Mouse (Mus musculus) Patski (cell line): ENCODE measurements around the gene Hist1h2bj. TPM values are rescaled to one million over a fixed set of nuclear protein-coding genes. Genes with fewer than 3 reads are reported as not detected.
A peak's percentile ranks its signal among the peaks of the same experiment; 100 is the strongest.
"Not testable (repeated sequence)": the region's sequence is repeated elsewhere in the genome, so short reads cannot be mapped to it uniquely, and the experiment has no call there.

Experiments
- ATAC-seq: fragments of 100-300 bp; one replicate; pipeline ENCODE4 v1.8.0; 2021
- CTCF ChIA-PET: fragments of 350-600 bp; sonication (Branson Sonifier 250); formaldehyde crosslinking; loops from one replicate; lab custom pipeline; 2022; ENCODE audit warnings: inconsistent platforms; lab: Charles Lee
- POLR2A ChIA-PET: fragments of 350-600 bp; sonication (Branson Sonifier 250); formaldehyde crosslinking; loops from one replicate; lab custom pipeline; 2022; ENCODE audit warnings: antibody characterized with exemption, inconsistent platforms; lab: Charles Lee
- DNase-seq: peaks from one replicate; pipeline ENCODE4 v3.0.0-alpha.2; 2011; ENCODE audit warnings: low read depth, low spot score
- H3K27me3 ChIP-seq: fragments of 371-371 bp; one replicate; pipeline ENCODE4 v1.5.1; 2021
- CTCF ChIP-seq: fragments of 100-300 bp; IDR thresholded peaks from one replicate; pipeline ENCODE4 v1.5.1; 2021
- in situ Hi-C: fragments of 300-500 bp; cut with MboI; formaldehyde crosslinking; loops from 3 replicates; pipeline ENCODE4 v1.11.1; 2018; ENCODE audit warnings: low pct_unique_long_range_greater_than_20kb, mixed read lengths
- polyA plus RNA-seq: library from polyadenylated mRNA; unstranded; gene quantifications from one replicate; pipeline ENCODE4 v1.2.3, GENCODE M21; 2021

The Hist1h2bj gene
- polyA plus RNA-seq, 1 experiment from 2014 or later: not detected

- ChIA-PET CTCF (no interaction called here), POLR2A (no interaction called here)
- no peaks in the 10 kb centered on the region for H3K27me3 ChIP-seq
- in situ Hi-C loops: loop anchor here (10.0 to 25.0 kb wide), 5 partner anchors 305 to 1705 kb away; partner anchors contain the start of genes Hist1h1t, Hist1h2bb, Hist1h3c and Hist1h4c
- no peak for ATAC-seq
- no peak for TF ChIP-seq CTCF
- no peak for DNase-seq
These were observed 3.6 kb upstream of the Hist1h2bj start for GRCm38 (mm10) chr13:22039364-22039763.

GRCm38 (mm10) chr13:22039951-22040463 is 3.0 kb upstream of the Hist1h2bj start:
- no peak for TF ChIP-seq CTCF
- ChIA-PET CTCF (no interaction called here), POLR2A (no interaction called here)
- H3K27me3 ChIP-seq: no peaks in the 10 kb centered on the region
- DNase-seq (no peak), ATAC-seq (no peak)
- in situ Hi-C loops: loop anchor here (5.0 to 25.0 kb wide), 8 partner anchors 305 to 1705 kb away; partner anchors contain the start of genes Hist1h1t, Hist1h2af, Hist1h2bb and Hist1h3c

GRCm38 (mm10) chr13:22040464-22041141 is 2.4 kb upstream of the Hist1h2bj start:
- DNase-seq (no peak), ATAC-seq (peak; percentile 1)
- POLR2A ChIA-PET: interaction anchor here (0.5 kb wide), 1 partner anchor 71 kb away, joined by 3 read pairs; no protein-coding TSS in a partner anchor
- CTCF ChIA-PET: no interaction called here
- H3K27me3 ChIP-seq: no peaks in the 10 kb centered on the region
- in situ Hi-C loops: loop anchor here (5.0 to 25.0 kb wide), 4 partner anchors 328 to 1492 kb away; partner anchors contain the start of genes Hist1h2af, Hist1h4h and Zkscan3
- TF ChIP-seq CTCF: no peak

- H3K27me3 ChIP-seq, POLR2A ChIA-PET, CTCF ChIA-PET, DNase-seq: not testable (repeated sequence)
- ATAC-seq: peak; percentile 49
- in situ Hi-C loops: loop anchor here (5.0 to 25.0 kb wide), 4 partner anchors 329 to 1491 kb away; partner anchors contain the start of genes Hist1h2af, Hist1h4h and Zkscan3
These were observed 1.9 kb upstream of the Hist1h2bj start, which contains the start of gene Hist1h4i for GRCm38 (mm10) chr13:22041142-22041536. Gene Hist1h4i (minus strand): TSS chr13:22041362.

GRCm38 (mm10) chr13:22041651-22042567 is 1.1 kb upstream of the Hist1h2bj start:
- CTCF ChIA-PET: no interaction called here
- no peaks in the 10 kb centered on the region for H3K27me3 ChIP-seq
- ATAC-seq: no peak
- in situ Hi-C loops: loop anchor here (5.0 to 25.0 kb wide), 4 partner anchors 330 to 1490 kb away; partner anchors contain the start of genes Hist1h2af, Hist1h4h and Zkscan3
- DNase-seq: no peak
- TF ChIP-seq CTCF: no peak
- POLR2A ChIA-PET: interaction anchor here (0.5 to 0.6 kb wide), 2 partner anchors 11 to 290 kb away, joined by 4 read pairs; no protein-coding TSS in a partner anchor

GRCm38 (mm10) chr13:22043503-22044431 is 753 bp downstream of the Hist1h2bj start:
- DNase-seq (no peak), ATAC-seq (peak; percentile 20)
- in situ Hi-C loops: loop anchor here (5.0 to 25.0 kb wide), 4 partner anchors 331 to 1489 kb away; partner anchors contain the start of genes Hist1h2af, Hist1h4h and Zkscan3
- CTCF ChIA-PET: interaction anchor here (0.7 to 1.8 kb wide), 9 partner anchors 9 to 1640 kb away, joined by 3 to 4 read pairs (median 3); partner anchors contain the start of genes Hist1h2ac, Hist1h2ah and Hist1h2bc
- POLR2A ChIA-PET: no interaction called here
- H3K27me3 ChIP-seq: no peaks in the 10 kb centered on the region
- TF ChIP-seq CTCF: peak; percentile 54

- in situ Hi-C loops: loop anchor here (5.0 to 25.0 kb wide), 5 partner anchors 332 to 1488 kb away; partner anchors contain the start of genes Hist1h2af, Hist1h4h and Zkscan3
- ChIA-PET POLR2A (no interaction called here), CTCF (interaction anchor here (0.9 to 1.8 kb wide), 7 partner anchors 10 to 1639 kb away, joined by 3 to 4 read pairs (median 3); partner anchors contain the start of genes Hist1h2ac, Hist1h2ah and Hist1h2bc)
- no peak for DNase-seq
- no peak for TF ChIP-seq CTCF
- ATAC-seq: no peak
- no peaks in the 10 kb centered on the region for H3K27me3 ChIP-seq
These were observed 1.6 kb downstream of the Hist1h2bj start for GRCm38 (mm10) chr13:22044432-22045155.

- no peak for ATAC-seq
- H3K27me3 ChIP-seq: no peaks in the 10 kb centered on the region
- no peak for TF ChIP-seq CTCF
- CTCF ChIA-PET: interaction anchor here (1.8 kb wide), 1 partner anchor 1484 kb away, joined by 4 read pairs; no protein-coding TSS in a partner anchor
- POLR2A ChIA-PET: no interaction called here
- in situ Hi-C loops: loop anchor here (5.0 to 25.0 kb wide), 2 partner anchors 633 to 1382 kb away; partner anchors contain the start of gene Zkscan3
- DNase-seq: no peak
These were observed 2.3 kb downstream of the Hist1h2bj start for GRCm38 (mm10) chr13:22045311-22045710.
